Mouse (Mus musculus): ENCODE measurements at regions not wholly inside any gene's neighbourhood (a gene's known extent, or its start where the extent isn't known, plus 50 kb on each side); places are given as distances from the start of the nearest gene placed in this dataset.

DNA sequence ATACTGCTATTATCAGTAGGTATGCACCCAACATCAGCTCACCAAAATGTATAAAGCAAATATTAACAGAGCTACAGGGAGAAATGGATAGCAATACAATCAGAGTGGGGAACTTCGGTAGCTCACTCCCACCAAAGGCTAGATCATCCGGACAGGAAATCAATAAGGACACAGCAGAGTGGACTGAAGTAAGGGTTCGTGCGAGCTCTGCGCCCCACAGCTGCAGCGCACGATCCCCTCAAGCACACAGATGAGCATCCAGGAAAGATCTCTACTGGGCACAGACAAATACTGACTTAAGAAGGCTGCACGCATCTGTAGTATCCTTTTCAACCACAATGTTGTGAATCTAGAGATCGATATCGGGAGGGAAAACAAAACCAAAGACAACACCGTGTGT is 517.5 kb upstream of the Adamts16 start:
- Histone ChIP-seq H3K36me3 (ENCODE audit: control insufficient read depth, insufficient read depth, low read length) (no peaks in the 10 kb centered on the region), H3K27me3 (ENCODE audit: control insufficient read depth, insufficient read depth, low read length) (no peaks in the 10 kb centered on the region), H3K9me3 (ENCODE audit: control insufficient read depth, low read length) (no peaks in the 10 kb centered on the region), H3K27ac (ENCODE audit: low read depth, low read length) (no peak overlapping the region), H3K4me1 (ENCODE audit: control insufficient read depth, insufficient read depth, low read length) (0 out of 2 replicates have a peak, but pooled peaks cover 2% of the 10 kb centered on the region), H3K4me2 (replicated peaks; ENCODE audit: low read depth, low read length) (no peak overlapping the region), H3K9ac (ENCODE audit: low read depth, low read length) (no peak overlapping the region), H3K4me3 (ENCODE audit: low read length) (no peak overlapping the region)
- ATAC-seq (ENCODE audit: low FRiP score, low TSS enrichment), result no peak
- WGBS, result 62% methylated on average over 11 of the region's 11 CpGs

DNA sequence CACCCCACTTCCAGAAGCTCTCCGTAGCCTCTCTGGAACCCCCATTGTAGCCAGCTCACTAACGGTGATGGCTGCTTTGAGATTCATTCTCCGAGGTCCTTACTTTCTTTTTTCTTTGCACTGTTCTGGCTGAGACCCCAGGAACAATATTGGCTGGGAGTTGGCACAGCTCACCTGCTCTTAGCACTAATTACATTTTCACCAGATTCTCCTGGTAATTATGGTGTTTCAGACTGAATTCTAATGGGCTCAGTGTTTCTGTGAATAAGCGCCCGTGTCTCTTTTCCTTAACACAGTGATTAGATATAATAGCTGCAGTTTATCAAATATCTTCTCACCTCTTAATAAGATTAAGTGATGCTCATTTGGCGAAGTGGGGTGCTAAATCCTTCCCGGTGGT is 509.2 kb upstream of the Adamts16 start:
- no peak overlapping the region for H3K9ac ChIP-seq (ENCODE audit: low read depth, low read length)
- 96% methylated on average over 7 of the region's 7 CpGs for WGBS
- no peak overlapping the region for H3K4me2 ChIP-seq (replicated peaks; ENCODE audit: low read depth, low read length)
- no peaks in the 10 kb centered on the region for H3K27me3 ChIP-seq (ENCODE audit: control insufficient read depth, insufficient read depth, low read length)
- ATAC-seq (ENCODE audit: low FRiP score, low TSS enrichment), result no peak
- H3K4me3 ChIP-seq (ENCODE audit: low read length), result no peak overlapping the region
- H3K9me3 ChIP-seq (ENCODE audit: control insufficient read depth, low read length), result no peaks in the 10 kb centered on the region
- H3K27ac ChIP-seq (ENCODE audit: low read depth, low read length), result no peak overlapping the region
- H3K36me3 ChIP-seq (ENCODE audit: control insufficient read depth, insufficient read depth, low read length), result no peaks in the 10 kb centered on the region
- no peaks in the 10 kb centered on the region for H3K4me1 ChIP-seq (ENCODE audit: control insufficient read depth, insufficient read depth, low read length)

DNA sequence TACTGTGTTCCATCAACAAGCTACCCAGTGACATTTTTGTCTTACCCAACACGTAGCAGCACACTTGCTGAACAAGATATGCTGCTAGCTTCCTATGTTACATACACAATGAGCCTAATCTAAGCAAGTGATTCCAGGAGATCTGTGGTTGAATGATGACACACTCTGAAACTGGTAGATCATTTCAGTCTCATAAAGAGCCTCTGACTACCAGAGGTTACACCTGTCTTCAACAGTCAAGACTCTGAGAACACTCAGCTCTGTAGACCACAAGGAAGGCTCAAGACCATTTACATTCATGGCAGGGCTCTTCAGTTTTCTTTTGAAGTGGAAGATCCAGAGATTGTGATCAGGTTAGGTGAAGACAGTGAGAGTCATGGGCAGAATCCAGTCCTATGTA is 501.3 kb upstream of the Adamts16 start:
- Histone ChIP-seq H3K4me3 (ENCODE audit: low read length) (no peak overlapping the region), H3K9ac (ENCODE audit: low read depth, low read length) (no peak overlapping the region), H3K4me1 (ENCODE audit: control insufficient read depth, insufficient read depth, low read length) (no peaks in the 10 kb centered on the region), H3K9me3 (ENCODE audit: control insufficient read depth, low read length) (no peaks in the 10 kb centered on the region), H3K27me3 (ENCODE audit: control insufficient read depth, insufficient read depth, low read length) (no peaks in the 10 kb centered on the region), H3K4me2 (replicated peaks; ENCODE audit: low read depth, low read length) (no peak overlapping the region), H3K27ac (ENCODE audit: low read depth, low read length) (no peak overlapping the region), H3K36me3 (ENCODE audit: control insufficient read depth, insufficient read depth, low read length) (no peaks in the 10 kb centered on the region)
- no peak for ATAC-seq (ENCODE audit: low FRiP score, low TSS enrichment)
- 88% methylated on average over 1 of the region's 1 CpGs for WGBS

DNA sequence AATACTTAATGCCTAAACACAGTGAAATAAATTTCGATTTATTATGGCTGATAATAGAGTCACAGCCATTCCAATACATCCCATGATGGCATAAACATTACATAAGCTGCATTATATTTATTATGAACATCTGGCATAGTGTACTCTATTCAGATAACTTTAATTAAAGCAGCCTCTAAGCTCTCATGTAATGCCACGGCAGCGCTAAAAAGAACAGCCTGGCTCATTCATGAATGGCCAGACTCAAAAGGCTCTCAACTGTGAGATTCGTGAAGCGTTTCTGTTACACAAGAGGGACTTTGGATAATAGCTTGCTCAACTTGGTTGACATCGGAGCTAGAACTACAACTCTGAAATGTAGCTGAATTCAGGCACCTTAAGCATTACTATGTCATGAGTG is 497.1 kb upstream of the Adamts16 start:
- Histone ChIP-seq H3K36me3 (ENCODE audit: control insufficient read depth, insufficient read depth, low read length) (no peaks in the 10 kb centered on the region), H3K27me3 (ENCODE audit: control insufficient read depth, insufficient read depth, low read length) (no peaks in the 10 kb centered on the region), H3K9ac (ENCODE audit: low read depth, low read length) (no peak overlapping the region), H3K4me2 (replicated peaks; ENCODE audit: low read depth, low read length) (no peak overlapping the region), H3K27ac (ENCODE audit: low read depth, low read length) (no peak overlapping the region), H3K9me3 (ENCODE audit: control insufficient read depth, low read length) (no peaks in the 10 kb centered on the region), H3K4me1 (ENCODE audit: control insufficient read depth, insufficient read depth, low read length) (no peaks in the 10 kb centered on the region), H3K4me3 (ENCODE audit: low read length) (no peak overlapping the region)
- no peak for ATAC-seq (ENCODE audit: low FRiP score, low TSS enrichment)
- WGBS, result 68% methylated on average over 6 of the region's 6 CpGs

DNA sequence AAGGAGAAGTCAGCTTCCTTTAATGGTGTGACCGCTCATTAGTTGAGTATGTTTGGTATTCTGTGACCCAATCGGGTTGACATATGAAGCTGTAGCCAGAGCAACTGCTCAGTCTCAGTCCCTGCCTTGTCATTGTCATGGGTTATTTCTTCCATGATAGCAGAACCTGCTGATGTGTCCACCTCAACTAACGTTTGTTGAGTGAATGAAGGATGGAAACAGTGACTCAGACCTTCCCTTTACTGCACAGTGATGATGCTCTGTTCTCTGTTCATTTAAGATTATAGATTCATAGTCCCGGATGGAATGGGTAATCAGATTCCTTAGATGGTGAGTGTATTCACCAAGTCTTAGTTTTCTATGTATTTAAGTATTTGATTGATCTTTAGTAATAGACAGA is 493.3 kb upstream of the Adamts16 start:
- H3K4me3 ChIP-seq (ENCODE audit: low read length), result no peak overlapping the region
- H3K27me3 ChIP-seq (ENCODE audit: control insufficient read depth, insufficient read depth, low read length), result no peaks in the 10 kb centered on the region; the same call in 1 of the 2 replicates
- H3K4me2 ChIP-seq (replicated peaks; ENCODE audit: low read depth, low read length), result no peak overlapping the region
- WGBS, result 89% methylated on average over 4 of the region's 4 CpGs
- no peak overlapping the region for H3K9ac ChIP-seq (ENCODE audit: low read depth, low read length)
- H3K27ac ChIP-seq (ENCODE audit: low read depth, low read length), result no peak overlapping the region
- no peaks in the 10 kb centered on the region for H3K9me3 ChIP-seq (ENCODE audit: control insufficient read depth, low read length)
- no peaks in the 10 kb centered on the region for H3K4me1 ChIP-seq (ENCODE audit: control insufficient read depth, insufficient read depth, low read length)
- no peak for ATAC-seq (ENCODE audit: low FRiP score, low TSS enrichment)
- H3K36me3 ChIP-seq (ENCODE audit: control insufficient read depth, insufficient read depth, low read length), result no peaks in the 10 kb centered on the region

DNA sequence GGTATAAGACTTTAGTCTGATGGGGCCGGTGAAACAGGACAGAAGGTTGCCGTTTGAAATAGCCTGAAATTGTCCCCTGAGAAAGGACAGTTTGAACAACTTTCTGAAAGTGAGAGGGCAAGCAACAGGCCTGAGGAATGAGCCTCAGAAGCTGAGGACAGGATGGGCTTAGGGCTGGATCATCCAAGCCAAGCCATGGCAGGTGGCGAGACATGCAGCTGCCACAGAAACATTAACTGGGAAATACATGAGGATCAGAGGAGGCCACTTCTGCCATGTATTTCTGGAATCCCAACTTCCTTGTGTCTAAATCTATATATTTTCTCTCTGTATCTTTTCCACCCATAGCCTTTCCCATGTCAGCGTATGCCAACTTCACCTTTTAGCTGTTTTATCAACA is 491.5 kb upstream of the Adamts16 start:
- no peak for ATAC-seq (ENCODE audit: low FRiP score, low TSS enrichment)
- no peak overlapping the region for H3K4me2 ChIP-seq (replicated peaks; ENCODE audit: low read depth, low read length)
- no peaks in the 10 kb centered on the region for H3K9me3 ChIP-seq (ENCODE audit: control insufficient read depth, low read length)
- 86% methylated on average over 4 of the region's 4 CpGs for WGBS
- H3K4me3 ChIP-seq (ENCODE audit: low read length), result no peak overlapping the region
- no peaks in the 10 kb centered on the region for H3K36me3 ChIP-seq (ENCODE audit: control insufficient read depth, insufficient read depth, low read length)
- H3K9ac ChIP-seq (ENCODE audit: low read depth, low read length), result no peak overlapping the region
- no peaks in the 10 kb centered on the region; the same call in 1 of the 2 replicates for H3K27me3 ChIP-seq (ENCODE audit: control insufficient read depth, insufficient read depth, low read length)
- H3K27ac ChIP-seq (ENCODE audit: low read depth, low read length), result no peak overlapping the region
- no peaks in the 10 kb centered on the region for H3K4me1 ChIP-seq (ENCODE audit: control insufficient read depth, insufficient read depth, low read length)

DNA sequence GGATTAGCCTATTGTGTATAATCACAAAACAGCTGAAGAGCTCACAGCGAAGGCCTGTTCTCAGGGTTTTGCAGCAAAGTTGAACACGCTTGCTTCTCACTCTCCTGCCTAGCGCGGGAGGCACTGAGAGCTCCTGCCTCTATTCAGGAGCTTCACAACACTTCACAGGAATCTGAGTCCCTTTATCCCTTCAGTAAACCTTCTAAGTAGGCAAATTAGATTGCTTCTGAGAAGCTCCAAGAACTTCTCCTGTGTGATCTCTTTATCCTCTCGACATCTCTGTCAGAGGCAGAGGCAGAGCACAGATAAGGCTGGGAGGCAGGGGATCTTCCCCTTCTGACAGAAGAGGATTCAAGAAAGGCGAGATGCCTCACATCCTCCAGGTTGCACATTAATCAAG is 488.7 kb upstream of the Adamts16 start:
- no peak overlapping the region for H3K9ac ChIP-seq (ENCODE audit: low read depth, low read length)
- H3K27ac ChIP-seq (ENCODE audit: low read depth, low read length), result no peak overlapping the region
- no peak overlapping the region for H3K4me2 ChIP-seq (replicated peaks; ENCODE audit: low read depth, low read length)
- no peaks in the 10 kb centered on the region for H3K4me1 ChIP-seq (ENCODE audit: control insufficient read depth, insufficient read depth, low read length)
- no peaks in the 10 kb centered on the region for H3K9me3 ChIP-seq (ENCODE audit: control insufficient read depth, low read length)
- WGBS, result 51% methylated on average over 6 of the region's 6 CpGs
- no peak overlapping the region for H3K4me3 ChIP-seq (ENCODE audit: low read length)
- no peaks in the 10 kb centered on the region for H3K36me3 ChIP-seq (ENCODE audit: control insufficient read depth, insufficient read depth, low read length)
- ATAC-seq (ENCODE audit: low FRiP score, low TSS enrichment), result no peak
- no peaks in the 10 kb centered on the region; the same call in 1 of the 2 replicates for H3K27me3 ChIP-seq (ENCODE audit: control insufficient read depth, insufficient read depth, low read length)

DNA sequence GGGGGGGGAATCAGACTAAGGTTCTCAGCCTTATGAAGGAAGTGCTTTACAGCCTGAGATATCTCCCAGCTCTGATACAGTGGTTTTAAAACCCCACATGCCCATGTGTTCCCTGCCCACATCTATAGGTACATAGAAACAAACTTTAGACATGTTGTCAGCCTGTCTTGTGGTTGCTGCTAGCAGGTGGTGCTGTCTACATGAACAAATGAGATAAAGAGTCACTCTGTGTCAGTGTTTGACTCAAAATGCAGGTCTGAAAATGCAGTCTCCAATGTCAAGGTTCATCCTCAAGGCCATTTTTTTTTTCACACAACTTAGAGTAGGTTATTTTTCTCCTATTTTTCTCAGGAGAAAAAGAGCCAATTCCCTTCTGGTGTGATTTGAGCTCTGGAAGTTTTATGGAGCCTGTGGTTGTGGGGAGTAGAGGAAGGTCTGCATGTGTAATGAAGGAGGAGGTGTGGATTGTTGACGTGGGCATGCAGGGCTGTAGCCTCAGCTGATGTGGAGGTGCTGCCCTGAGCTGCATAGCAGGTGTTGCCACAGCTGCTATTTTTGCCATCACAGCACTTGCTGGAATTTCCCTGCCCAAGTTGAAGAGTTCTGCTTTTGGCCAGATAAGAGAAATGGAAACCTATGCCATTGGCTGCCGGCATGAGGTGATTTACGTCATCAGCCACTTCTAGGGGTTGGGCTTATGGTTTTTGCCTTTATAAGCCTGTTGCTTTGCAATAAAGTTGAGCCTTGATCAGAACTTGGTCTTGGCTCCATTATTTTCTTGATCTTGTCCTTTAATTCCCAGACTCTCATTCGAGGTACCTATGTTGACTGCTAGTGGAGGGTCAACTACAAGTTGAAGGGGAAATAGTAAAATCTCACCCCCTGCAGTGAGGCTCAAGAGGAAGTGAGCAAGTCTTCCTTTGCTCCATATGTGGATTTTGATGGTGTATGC is 486.5 kb upstream of the Adamts16 start:
- ATAC-seq (ENCODE audit: low FRiP score, low TSS enrichment), result no peak
- Histone ChIP-seq H3K27ac (ENCODE audit: low read depth, low read length) (no peak overlapping the region), H3K4me1 (ENCODE audit: control insufficient read depth, insufficient read depth, low read length) (no peaks in the 10 kb centered on the region), H3K27me3 (ENCODE audit: control insufficient read depth, insufficient read depth, low read length) (no peaks in the 10 kb centered on the region; the same call in 1 of the 2 replicates), H3K9me3 (ENCODE audit: control insufficient read depth, low read length) (no peaks in the 10 kb centered on the region), H3K4me3 (ENCODE audit: low read length) (no peak overlapping the region), H3K9ac (ENCODE audit: low read depth, low read length) (no peak overlapping the region), H3K4me2 (replicated peaks; ENCODE audit: low read depth, low read length) (no peak overlapping the region), H3K36me3 (ENCODE audit: control insufficient read depth, insufficient read depth, low read length) (no peaks in the 10 kb centered on the region)
- 72% methylated on average over 4 of the region's 4 CpGs for WGBS

DNA sequence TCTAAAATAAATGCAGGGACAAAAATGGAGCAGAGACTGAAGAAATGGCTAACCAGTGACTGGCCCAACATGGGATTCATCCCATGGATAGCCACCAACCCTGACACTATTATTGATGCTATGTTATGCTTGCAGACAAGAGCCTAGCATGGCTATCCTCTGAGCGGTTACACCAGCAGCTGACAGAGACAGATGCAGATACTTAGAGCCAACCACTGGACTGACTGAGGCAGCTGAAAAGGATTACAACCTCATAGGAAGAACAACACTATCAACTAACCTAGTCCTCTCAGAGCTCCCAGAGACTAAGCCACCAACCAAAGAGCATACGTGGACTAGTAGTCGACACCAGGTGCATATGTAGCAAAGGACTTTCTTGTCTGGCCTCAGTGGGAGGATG is 478.9 kb upstream of the Adamts16 start:
- Histone ChIP-seq H3K4me3 (ENCODE audit: low read length) (no peak overlapping the region), H3K27me3 (ENCODE audit: control insufficient read depth, insufficient read depth, low read length) (no peaks in the 10 kb centered on the region), H3K4me1 (ENCODE audit: control insufficient read depth, insufficient read depth, low read length) (no peaks in the 10 kb centered on the region), H3K36me3 (ENCODE audit: control insufficient read depth, insufficient read depth, low read length) (no peaks in the 10 kb centered on the region), H3K4me2 (replicated peaks; ENCODE audit: low read depth, low read length) (no peak overlapping the region), H3K9ac (ENCODE audit: low read depth, low read length) (no peak overlapping the region), H3K9me3 (ENCODE audit: control insufficient read depth, low read length) (no peaks in the 10 kb centered on the region), H3K27ac (ENCODE audit: low read depth, low read length) (no peak overlapping the region)
- 97% methylated on average over 3 of the region's 3 CpGs for WGBS
- no peak for ATAC-seq (ENCODE audit: low FRiP score, low TSS enrichment)
